Mouse (Mus musculus) adrenal gland, postnatal 4 days (tissue): ENCODE results near the gene Cd160. TPM values are rescaled to one million over a fixed set of nuclear protein-coding genes. Genes with fewer than 3 reads are reported as not detected.

Experiments
- DNase-seq, 2 experiments: peaks; one replicate each; pipeline ENCODE4 v3.0.0; 2021 to 2022; ENCODE audit warnings: low spot score in 2 of 2, mixed read lengths in 2 of 2
- total RNA-seq, 2 experiments: library from RNA; stranded (reverse); gene quantifications; 2 replicates each; pipeline ENCODE4 v1.2.3; 2021

Gene Cd160
- total RNA-seq, 2 experiments from 2014 or later, result 0.48 TPM; not detected in 1

DNA sequence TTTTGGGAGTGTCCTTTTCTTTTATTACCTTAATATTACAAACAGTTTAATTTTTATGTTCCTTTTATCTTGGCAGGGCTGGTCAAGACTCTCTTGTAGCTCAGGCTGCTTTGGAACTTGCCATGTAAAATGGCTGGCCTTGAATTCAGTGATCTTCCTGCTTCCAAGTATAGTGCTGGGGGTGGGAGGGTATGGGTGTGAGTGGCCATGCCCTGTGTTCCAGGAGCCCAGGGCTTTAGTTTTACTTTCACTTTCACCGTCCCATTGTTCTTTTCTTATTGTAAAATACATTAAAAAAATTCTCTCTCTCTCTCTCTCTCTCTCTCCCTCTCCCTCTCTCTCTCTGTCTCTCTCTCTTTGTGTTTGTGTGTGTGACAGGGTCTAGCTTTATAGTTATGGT lies 64.6 kb downstream of the Cd160 start:
- no peak for DNase-seq

DNA sequence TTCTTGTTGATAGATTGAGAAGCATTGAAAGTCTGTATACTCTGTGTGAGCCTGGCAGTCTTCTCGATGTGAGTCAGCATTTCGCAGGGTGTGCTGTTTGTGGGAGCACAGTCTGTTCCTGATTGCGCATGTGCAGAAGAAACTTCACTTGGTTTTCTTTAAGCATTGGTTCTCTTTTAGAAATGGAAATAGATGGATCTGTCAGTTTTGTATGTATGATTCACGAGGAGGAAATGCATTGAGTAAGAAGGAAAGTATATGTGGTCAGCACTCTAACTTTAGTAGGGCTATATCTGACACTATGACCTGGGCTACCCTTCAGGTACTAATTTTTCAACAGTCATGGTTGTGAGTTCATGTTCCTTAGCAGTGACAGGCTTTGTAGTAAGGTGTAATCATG lies 69.5 kb downstream of the Cd160 start:
- DNase-seq, result no peak

DNA sequence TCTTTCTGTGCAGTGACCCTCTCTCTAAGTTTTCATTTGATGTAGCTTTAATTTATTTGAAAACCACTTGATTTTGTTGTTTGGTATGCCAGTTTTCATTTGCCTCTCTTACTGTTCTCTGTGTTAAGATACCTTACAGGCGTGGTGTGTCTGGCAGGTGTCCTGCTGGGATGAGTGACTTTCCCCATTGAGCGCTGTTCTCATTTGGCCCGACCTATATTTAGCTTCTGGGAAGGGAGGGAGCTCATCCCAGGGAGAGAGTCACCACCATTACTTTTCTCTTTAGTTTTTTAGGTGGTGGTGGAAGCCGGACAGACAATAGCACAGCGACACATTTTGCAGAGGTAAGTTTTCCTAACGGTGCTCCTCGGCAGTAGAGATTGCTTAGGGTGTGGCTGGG lies 71.5 kb downstream of the Cd160 start:
- no peak for DNase-seq

DNA sequence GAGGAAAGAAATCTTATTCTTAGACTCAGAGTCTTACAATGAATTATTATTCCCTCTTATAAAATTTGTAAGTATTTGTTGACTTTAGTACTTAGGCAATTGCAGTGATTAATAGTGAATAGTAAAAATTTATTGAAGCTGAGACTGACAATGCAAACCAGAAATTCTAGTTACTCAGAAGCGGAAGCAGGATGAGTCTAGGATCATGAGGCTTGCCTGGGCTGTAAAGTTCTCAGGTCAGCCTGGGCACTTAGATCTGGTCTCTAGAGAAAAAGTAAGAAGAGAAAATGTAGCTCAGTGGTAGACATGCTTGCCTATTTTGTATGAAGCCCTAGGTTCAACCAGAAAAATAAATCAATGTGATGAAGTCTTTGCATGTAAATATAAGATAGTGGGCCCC lies 73.2 kb downstream of the Cd160 start:
- no peak for DNase-seq

Other genes with a start within 250 kb of the Cd160 start
- 10 to 100 TPM; 37.6 to 37.8 TPM for gene Polr3gl, start 235.2 kb downstream of the Cd160 start, total RNA-seq
- gene Ankrd34a, start 232.7 kb downstream of the Cd160 start, total RNA-seq, result 1 to 10 TPM in 1 of 2 experiments, under 1 TPM in 1; 0.59 to 1.5 TPM
- 10 to 100 TPM; 66.3 to 69.1 TPM for gene Lix1l, start 228.2 kb downstream of the Cd160 start, total RNA-seq
- gene Rbm8a, start 199.4 kb downstream of the Cd160 start, total RNA-seq, result 10 to 100 TPM; 84.0 to 93.4 TPM
- gene Pex11b, start 194.0 kb downstream of the Cd160 start, total RNA-seq, result 10 to 100 TPM; 53.7 to 61.7 TPM
- gene Gm42957, start 193.9 kb downstream of the Cd160 start, total RNA-seq, result under 1 TPM; 0.23 to 0.25 TPM
- 1 to 10 TPM; 2.4 TPM for gene Itga10, start 183.8 kb downstream of the Cd160 start, total RNA-seq
- 1 to 10 TPM; 2.7 to 3.3 TPM for gene Ankrd35, start 159.2 kb downstream of the Cd160 start, total RNA-seq
- 10 to 100 TPM; 50.1 to 55.1 TPM for gene Pias3, start 133.0 kb downstream of the Cd160 start, total RNA-seq
- gene Nudt17, start 120.8 kb downstream of the Cd160 start, total RNA-seq, result 1 to 10 TPM; 2.7 to 3.6 TPM
- 10 to 100 TPM; 39.5 to 43.4 TPM for gene Polr3c, start 101.7 kb downstream of the Cd160 start, total RNA-seq
- gene Rnf115, start 101.7 kb downstream of the Cd160 start, total RNA-seq, result 10 to 100 TPM; 37.0 to 39.7 TPM
- 10 to 100 TPM in 1 of 2 experiments, 1 to 10 TPM in 1; 7.2 to 40.4 TPM for gene Pdzk1, start 67 bp downstream of the Cd160 start, total RNA-seq
- gene Gja5, start 75.3 kb upstream of the Cd160 start, total RNA-seq, result 1 to 10 TPM; 3.7 to 4.1 TPM
- gene Gpr89, start 76.0 kb upstream of the Cd160 start, total RNA-seq, result 10 to 100 TPM; 29.1 to 34.6 TPM
- not detected for gene Gja8, start 96.7 kb upstream of the Cd160 start, total RNA-seq